Mouse (Mus musculus) cerebellum, postnatal 14 days (tissue): Measurements from ENCODE around the gene Ube2s.
"Not testable (repeated sequence)": the region's sequence is repeated elsewhere in the genome, so short reads cannot be mapped to it uniquely, and the experiment has no call there.

Experiments
- DNase-seq, 2 experiments: peaks; one replicate each; pipeline ENCODE4 v3.0.0; 2021; ENCODE audit warnings: mixed read lengths in 2 of 2

The Ube2s gene

GRCm38 (mm10) chr7:4820925-4821324, 8.5 kb upstream of the Ube2s start:
- not testable (repeated sequence) for DNase-seq

GRCm38 (mm10) chr7:4816559-4816958, 4.2 kb upstream of the Ube2s start:
- DNase-seq, result no peak

- no peak for DNase-seq
Measured at GRCm38 (mm10) chr7:4813105-4813791, 858 bp upstream of the Ube2s start.

GRCm38 (mm10) chr7:4811842-4812302, 518 bp downstream of the Ube2s start:
- peak in 1 of 2 experiments; percentile 56 for DNase-seq

GRCm38 (mm10) chr7:4811131-4811530, 1.3 kb downstream of the Ube2s start:
- not testable (repeated sequence) for DNase-seq

GRCm38 (mm10) chr7:4806716-4807115, 5.7 kb downstream of the Ube2s start:
- DNase-seq, result peak; percentile 64 to 67

GRCm38 (mm10) chr7:4802247-4802646, 10.1 kb downstream of the Ube2s start:
- DNase-seq, result no peak

GRCm38 (mm10) chr7:4795767-4796433, 16.5 kb downstream of the Ube2s start:
- peak; percentile 53 to 59 for DNase-seq

- no peak for DNase-seq
Measured at GRCm38 (mm10) chr7:4794631-4795168, 17.7 kb downstream of the Ube2s start.

GRCm38 (mm10) chr7:4793674-4794073, 18.7 kb downstream of the Ube2s start:
- no peak for DNase-seq

GRCm38 (mm10) chr7:4793248-4793647, 19.1 kb downstream of the Ube2s start:
- DNase-seq, result peak in 1 of 2 experiments; percentile 26

GRCm38 (mm10) chr7:4792278-4793212, 19.8 kb downstream of the Ube2s start, which contains the start of gene Rpl28:
TSS of gene Rpl28 (plus strand) at chr7:4792874.
- DNase-seq, result peak; percentile 95 to 96

- peak; percentile 74 to 79 for DNase-seq
Measured at GRCm38 (mm10) chr7:4789436-4789935, 22.9 kb downstream of the Ube2s start, which contains the start of gene Tmem238. TSS of gene Tmem238 (minus strand) at chr7:4789656.

- peak in 1 of 2 experiments; percentile 71 for DNase-seq
Measured at GRCm38 (mm10) chr7:4788499-4789435, 23.6 kb downstream of the Ube2s start.

- peak; percentile 58 to 64 for DNase-seq
Measured at GRCm38 (mm10) chr7:4783667-4784268, 28.6 kb downstream of the Ube2s start.

- no peak for DNase-seq
Measured at GRCm38 (mm10) chr7:4782759-4783158, 29.6 kb downstream of the Ube2s start, which contains the start of the genes Il11 and Tmem190. TSS of gene Il11 (minus strand) at chr7:4782859. TSS of gene Tmem190 (plus strand) at chr7:4782937.

- no peak for DNase-seq
Measured at GRCm38 (mm10) chr7:4782130-4782529, 30.3 kb downstream of the Ube2s start.

- no peak for DNase-seq
Measured at GRCm38 (mm10) chr7:4779921-4780320, 32.5 kb downstream of the Ube2s start.

GRCm38 (mm10) chr7:4777851-4778637, 34.3 kb downstream of the Ube2s start:
- no peak for DNase-seq
